Mouse (Mus musculus) limb, embryonic 11.5 days (tissue): ENCODE results near the gene Kcnd1. TPM values are rescaled to one million over a fixed set of nuclear protein-coding genes. Genes with fewer than 3 reads are reported as not detected.
A peak's percentile ranks its signal among the peaks of the same experiment; 100 is the strongest.
"Not testable (repeated sequence)": the region's sequence is repeated elsewhere in the genome, so short reads cannot be mapped to it uniquely, and the experiment has no call there.

Source experiments
- ATAC-seq: fragments of 200-750 bp; cut with Nextera tagmentation; 2 replicates; pipeline ENCODE4 v1.8.0; 2017; ENCODE audit warnings: low read depth; ENCODE audit not compliant: insufficient number of reproducible peaks, low FRiP score, low TSS enrichment
- DNase-seq: peaks from one replicate; pipeline ENCODE4 v3.0.0-alpha.2; 2015; ENCODE audit warnings: low spot score
- H3K27ac ChIP-seq: fragments of 300-500 bp; sonication (generic); replicated peaks from 2 replicates; pipeline ENCODE4 v1.5.1; 2014; ENCODE audit warnings: low read depth, mild to moderate bottlenecking, low read length
- H3K27me3 ChIP-seq: fragments of 300-500 bp; sonication (generic); 2 replicates; pipeline ENCODE4 v1.6.1; 2014; ENCODE audit warnings: mild to moderate bottlenecking, low read length, mixed read lengths; ENCODE audit not compliant: control insufficient read depth, insufficient read depth
- H3K36me3 ChIP-seq: fragments of 300-500 bp; sonication (generic); 2 replicates; pipeline ENCODE4 v1.6.1; 2014; ENCODE audit warnings: mild to moderate bottlenecking, low read length, moderate library complexity, mixed read lengths; ENCODE audit not compliant: control insufficient read depth, insufficient read depth
- H3K4me1 ChIP-seq: fragments of 300-500 bp; sonication (generic); 2 replicates; pipeline ENCODE4 v1.6.1; 2014; ENCODE audit warnings: low read length, mixed read lengths; ENCODE audit not compliant: control insufficient read depth, insufficient read depth
- H3K4me2 ChIP-seq: fragments of 300-500 bp; sonication (generic); 2 replicates; pipeline ENCODE4 v1.6.1; 2014; ENCODE audit warnings: low read depth, mild to moderate bottlenecking, moderate library complexity; ENCODE audit not compliant: severe bottlenecking
- H3K4me3 ChIP-seq: fragments of 300-500 bp; sonication (generic); 2 replicates; pipeline ENCODE4 v1.5.1; 2014; ENCODE audit warnings: low read depth, low read length
- H3K9ac ChIP-seq: fragments of 300-500 bp; sonication (generic); 2 replicates; pipeline ENCODE4 v1.6.1; 2014; ENCODE audit warnings: mild to moderate bottlenecking, low read length
- H3K9me3 ChIP-seq: fragments of 300-500 bp; sonication (generic); 2 replicates; pipeline ENCODE4 v1.6.1; 2016; ENCODE audit warnings: low read length; ENCODE audit not compliant: control insufficient read depth
- WGBS: fragments of 180-500 bp; shearing (Covaris S2); extraction: QIAGEN DNeasy Blood & Tissue Kit; methylation state at CpG from one replicate; pipeline ENCODE4 v1.1.7; 2014; 5-methylcytosine and 5-hydroxymethylcytosine counted together
- polyA plus RNA-seq: library from polyadenylated mRNA; unstranded; fragments of >200 nt; fragmentation: Nextera tagmentation; extraction: Ambion mirVana; gene quantifications from 2 replicates; pipeline ENCODE4 v1.2.1, GENCODE M21; 2014

Kcnd1 gene
- polyA plus RNA-seq, 1 experiment from 2014 or later, result 0.97 TPM

DNA sequence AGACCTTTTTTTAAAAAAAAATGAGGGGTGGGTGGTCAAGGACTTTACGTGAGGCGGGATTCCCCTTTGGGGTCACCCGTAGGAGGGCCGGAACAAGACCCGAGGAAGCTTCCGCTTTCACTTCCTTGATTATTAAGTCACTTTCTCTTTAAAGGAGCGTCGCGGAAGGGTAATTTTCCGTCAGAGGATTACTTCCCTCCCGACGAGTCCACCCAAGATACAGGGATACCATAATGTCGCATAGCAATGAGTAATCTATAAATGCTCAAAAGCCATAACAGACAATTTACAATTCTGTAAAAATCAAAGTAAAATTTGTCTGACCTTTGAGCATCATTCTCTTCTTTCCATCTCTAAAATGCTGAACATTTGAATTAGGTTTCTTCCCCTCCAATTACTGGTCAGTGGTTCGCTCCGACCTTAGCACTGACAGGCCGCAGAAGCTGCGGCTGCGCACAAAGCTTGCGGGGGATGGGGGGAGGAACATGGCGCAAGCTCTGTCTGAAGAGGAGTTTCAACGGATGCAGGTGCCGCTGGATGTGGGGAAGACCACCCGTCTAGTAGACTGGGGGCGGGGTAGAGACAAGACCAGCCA, 32.5 kb upstream of the Kcnd1 start, which contains the start of gene Gripap1:
TSS of gene Gripap1 (plus strand) at position 224 of the 595 bp plus-strand sequence.
- H3K27me3 ChIP-seq, result no peaks in the 10 kb centered on the region
- peak within 1 kb of the TSS; percentile 43 for H3K4me2 ChIP-seq
- no peaks in the 10 kb centered on the region for H3K9me3 ChIP-seq
- H3K9ac ChIP-seq, result peak within 1 kb of the TSS; percentile 32
- DNase-seq (peak; percentile 65), ATAC-seq (peak; percentile 68; the same call in 1 of the 2 replicates)
- WGBS, result 14% methylated on average over 24 of the region's 24 CpGs
- no peaks in the 10 kb centered on the region for H3K4me1 ChIP-seq
- H3K27ac ChIP-seq, result no peak within 1 kb of the TSS
- H3K4me3 ChIP-seq, result peak within 1 kb of the TSS; percentile 44
- no peaks in the 10 kb centered on the region for H3K36me3 ChIP-seq

DNA sequence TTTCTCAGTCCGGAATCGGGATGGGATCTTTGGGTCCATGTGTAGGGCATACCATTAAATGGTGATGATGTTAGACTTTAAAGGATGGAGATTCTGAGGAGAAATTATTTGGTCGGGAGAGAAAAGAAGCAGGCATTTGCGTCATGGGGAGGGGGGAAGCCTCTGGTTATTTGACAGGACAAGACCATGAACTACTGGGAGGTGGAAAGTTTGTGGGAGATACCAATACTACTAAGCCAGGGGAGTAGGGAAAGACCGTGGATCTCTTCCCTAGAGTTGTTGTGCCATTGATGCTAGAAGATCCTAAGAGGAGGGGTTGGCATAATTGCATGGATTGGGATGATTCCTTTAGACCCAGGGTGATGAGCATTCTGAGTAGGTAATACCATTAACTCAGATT, 31.8 kb upstream of the Kcnd1 start:
- Histone ChIP-seq H3K4me3 (peak overlapping the region; percentile 44), H3K9ac (peak overlapping the region; percentile 32), H3K4me1 (no peaks in the 10 kb centered on the region), H3K36me3 (no peaks in the 10 kb centered on the region), H3K27ac (no peak overlapping the region), H3K27me3 (no peaks in the 10 kb centered on the region), H3K4me2 (peak overlapping the region; percentile 37), H3K9me3 (no peaks in the 10 kb centered on the region)
- ATAC-seq (no peak), DNase-seq (no peak)
- WGBS, result 29% methylated on average over 5 of the region's 5 CpGs

DNA sequence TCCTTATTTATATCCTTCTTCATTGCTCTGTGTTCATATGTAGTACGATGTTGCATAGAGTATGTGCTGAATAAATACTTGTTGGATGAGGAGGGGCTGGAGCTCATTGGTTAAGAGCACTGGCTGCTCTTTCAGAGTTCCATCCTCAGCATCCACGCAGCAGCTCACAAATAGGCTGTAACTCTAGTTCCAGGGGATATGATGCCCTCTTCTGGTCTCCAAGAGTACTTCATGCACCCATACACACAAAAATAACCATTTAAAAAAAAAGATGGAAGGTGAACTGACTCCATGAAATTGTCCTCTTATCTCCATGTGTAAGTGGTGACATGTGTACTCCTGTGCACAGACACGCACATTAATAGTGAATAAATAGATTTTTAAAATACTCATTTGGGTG, 28.7 kb upstream of the Kcnd1 start:
- no peaks in the 10 kb centered on the region for H3K36me3 ChIP-seq
- no peak overlapping the region for H3K27ac ChIP-seq
- no peaks in the 10 kb centered on the region for H3K4me1 ChIP-seq
- DNase-seq (no peak), ATAC-seq (no peak)
- no peak overlapping the region for H3K4me3 ChIP-seq
- no peaks in the 10 kb centered on the region for H3K27me3 ChIP-seq
- no peak overlapping the region for H3K4me2 ChIP-seq
- WGBS, result 45% methylated on average over 3 of the region's 3 CpGs
- no peaks in the 10 kb centered on the region for H3K9me3 ChIP-seq
- no peak overlapping the region for H3K9ac ChIP-seq

DNA sequence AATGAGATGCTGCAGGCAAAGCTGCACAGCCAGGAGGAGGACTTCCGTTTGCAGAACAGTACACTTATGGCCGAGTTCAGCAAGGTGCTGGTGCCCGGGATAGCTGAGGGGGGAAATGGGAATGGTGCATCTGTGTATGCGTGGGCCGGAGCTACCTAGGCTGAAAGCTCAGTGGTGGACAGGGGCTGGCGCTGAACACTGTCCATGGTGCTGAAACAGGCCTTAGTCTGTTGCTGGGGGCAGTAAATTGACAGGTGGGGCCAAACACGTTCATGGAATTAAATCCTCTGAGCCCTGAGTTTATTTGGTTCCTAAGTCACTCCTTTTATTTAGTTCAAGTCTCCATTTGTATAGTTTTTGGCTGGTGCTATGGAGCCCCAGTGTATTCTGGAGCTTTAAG, 27.1 kb upstream of the Kcnd1 start:
- DNase-seq (peak; percentile 70), ATAC-seq (no peak)
- no peak overlapping the region for H3K4me2 ChIP-seq
- 26% methylated on average over 7 of the region's 7 CpGs for WGBS
- H3K4me1 ChIP-seq, result no peaks in the 10 kb centered on the region
- H3K9ac ChIP-seq, result no peak overlapping the region
- H3K9me3 ChIP-seq, result no peaks in the 10 kb centered on the region
- no peaks in the 10 kb centered on the region for H3K27me3 ChIP-seq
- no peaks in the 10 kb centered on the region for H3K36me3 ChIP-seq
- no peak overlapping the region for H3K27ac ChIP-seq
- no peak overlapping the region for H3K4me3 ChIP-seq

DNA sequence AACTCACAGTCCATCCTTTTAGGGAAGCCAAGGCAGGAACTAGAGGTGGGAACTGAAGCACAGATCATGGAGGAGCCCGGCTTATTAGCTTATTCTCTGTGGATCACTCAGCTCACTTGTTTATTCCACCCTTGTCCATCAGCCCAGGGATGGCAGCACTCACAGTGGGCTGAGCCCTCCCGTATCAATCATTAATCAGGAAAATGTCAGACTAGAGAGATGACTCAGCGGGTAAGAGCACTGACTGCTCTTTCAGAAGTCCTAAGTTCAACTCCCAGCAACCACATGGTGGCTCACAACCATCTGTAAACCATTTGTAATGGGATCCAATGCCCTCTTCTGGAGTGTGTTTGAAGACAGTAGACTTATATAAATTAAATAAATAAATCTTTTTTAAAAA, 24.8 kb upstream of the Kcnd1 start:
- Histone ChIP-seq H3K27ac (no peak overlapping the region), H3K9ac (no peak overlapping the region), H3K4me2 (no peak overlapping the region), H3K27me3 (no peaks in the 10 kb centered on the region), H3K4me1 (no peaks in the 10 kb centered on the region), H3K4me3 (no peak overlapping the region), H3K9me3 (no peaks in the 10 kb centered on the region), H3K36me3 (no peaks in the 10 kb centered on the region)
- no peak for DNase-seq
- 84% methylated on average over 3 of the region's 3 CpGs for WGBS
- ATAC-seq, result no peak

DNA sequence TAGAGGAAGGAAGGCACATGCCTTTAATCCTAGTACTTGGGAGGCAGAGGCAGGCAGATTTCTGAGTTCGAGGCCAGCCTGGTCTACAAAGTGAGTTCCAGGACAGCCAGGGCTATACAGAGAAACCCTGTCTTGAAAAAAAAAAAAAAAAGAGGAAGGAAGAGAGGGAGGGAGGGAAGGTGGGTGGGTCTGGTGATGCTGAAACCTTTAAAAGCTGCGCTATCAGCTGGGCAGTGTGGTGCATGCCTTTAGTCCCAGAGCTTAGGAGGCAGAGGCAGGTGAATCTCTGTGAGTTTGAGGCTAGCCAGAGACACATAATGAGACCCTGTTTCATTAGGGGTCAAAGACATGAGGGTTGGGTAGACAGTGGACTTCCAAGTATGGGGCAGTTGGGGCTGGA, 19.9 kb upstream of the Kcnd1 start:
- not testable (repeated sequence) for ATAC-seq, H3K9ac ChIP-seq, H3K27ac ChIP-seq, H3K27me3 ChIP-seq, H3K36me3 ChIP-seq, H3K4me1 ChIP-seq, DNase-seq, H3K4me3 ChIP-seq, H3K4me2 ChIP-seq, H3K9me3 ChIP-seq
- 88% methylated on average over 1 of the region's 2 CpGs for WGBS

DNA sequence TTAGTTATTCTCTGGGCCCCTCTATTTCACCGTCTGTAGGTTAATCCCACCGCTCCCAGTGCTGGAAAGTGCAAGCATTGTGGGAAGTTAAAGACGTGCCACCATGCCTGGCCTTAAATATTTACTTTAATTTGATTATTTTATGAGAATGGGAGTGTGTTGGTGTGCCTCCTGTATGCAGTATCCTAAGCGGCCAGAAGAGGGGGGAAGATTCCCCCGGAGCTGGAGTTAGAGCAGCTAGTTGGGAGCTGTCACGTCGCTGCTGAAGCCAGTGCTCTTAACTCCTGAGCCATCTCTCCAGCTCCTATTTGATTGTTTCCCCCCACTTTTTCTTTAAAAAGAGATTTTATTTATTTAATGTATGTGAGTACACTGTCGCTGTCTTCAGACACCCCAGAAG, 7.1 kb upstream of the Kcnd1 start:
- not testable (repeated sequence) for H3K9me3 ChIP-seq, H3K4me3 ChIP-seq, ATAC-seq, H3K27me3 ChIP-seq, H3K4me2 ChIP-seq, H3K27ac ChIP-seq, H3K36me3 ChIP-seq, H3K4me1 ChIP-seq, H3K9ac ChIP-seq
- DNase-seq, result peak; percentile 29
- WGBS, result 43% methylated on average over 8 of the region's 8 CpGs

DNA sequence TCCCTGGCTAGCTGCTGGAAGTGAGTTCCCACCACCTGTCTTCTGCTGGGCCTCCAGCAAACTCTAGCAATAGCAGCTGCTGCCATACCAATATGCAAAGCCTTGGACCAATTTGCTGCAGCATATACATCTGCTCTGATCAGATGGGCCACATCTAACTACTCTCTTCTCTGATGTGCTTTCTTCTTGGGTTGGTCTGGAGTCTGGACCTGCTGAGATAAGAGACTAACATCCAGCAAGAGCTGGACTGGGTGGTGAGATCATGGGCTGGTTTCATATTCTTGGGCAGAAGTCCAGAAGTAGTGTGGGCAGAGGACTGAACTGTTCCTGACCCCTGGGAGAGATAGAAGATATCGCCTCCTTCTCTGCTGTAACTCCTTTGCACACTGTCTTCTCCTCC, 15.1 kb downstream of the Kcnd1 start:
- Histone ChIP-seq H3K4me2 (no peak overlapping the region), H3K36me3 (no peaks in the 10 kb centered on the region), H3K27me3 (no peaks in the 10 kb centered on the region), H3K4me1 (no peaks in the 10 kb centered on the region), H3K27ac (no peak overlapping the region), H3K9ac (no peak overlapping the region), H3K9me3 (no peaks in the 10 kb centered on the region), H3K4me3 (no peak overlapping the region)
- no peak for ATAC-seq
- WGBS, result 82% methylated on average over 1 of the region's 1 CpGs
- no peak for DNase-seq

DNA sequence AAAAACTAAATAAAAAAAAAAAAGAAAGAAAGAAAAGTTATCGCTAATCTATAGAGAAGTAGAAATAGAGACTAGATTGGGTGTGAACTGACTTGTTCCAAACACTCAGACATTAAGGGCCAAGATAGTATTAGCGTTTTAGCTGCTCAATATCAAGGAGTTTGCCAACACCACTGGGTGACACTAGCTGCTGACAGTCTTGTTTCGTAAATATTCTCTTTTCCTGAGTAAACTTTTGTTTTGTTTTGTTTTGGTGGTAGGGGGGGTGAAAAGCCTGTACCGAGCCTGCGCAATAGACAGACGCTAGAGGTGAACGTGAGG, 18.7 kb downstream of the Kcnd1 start:
- no peaks in the 10 kb centered on the region for H3K36me3 ChIP-seq
- peak overlapping the region; percentile 12; the same call in 1 of the 2 replicates for H3K4me3 ChIP-seq
- no peaks in the 10 kb centered on the region for H3K27me3 ChIP-seq
- no peak overlapping the region for H3K27ac ChIP-seq
- WGBS, result 7% methylated on average over 7 of the region's 7 CpGs
- no peaks in the 10 kb centered on the region for H3K4me1 ChIP-seq
- H3K9me3 ChIP-seq, result no peaks in the 10 kb centered on the region
- ATAC-seq (no peak), DNase-seq (no peak)
- H3K9ac ChIP-seq, result no peak overlapping the region
- H3K4me2 ChIP-seq, result peak overlapping the region; percentile 38; the same call in 1 of the 2 replicates
